Mouse (Mus musculus): ENCODE results near the gene Scrn1. TPM values are rescaled to one million over a fixed set of nuclear protein-coding genes. Genes with fewer than 3 reads are reported as not detected.

The Scrn1 gene
- polyA plus RNA-seq, 1 experiment from 2014 or later = 8.3 TPM

DNA sequence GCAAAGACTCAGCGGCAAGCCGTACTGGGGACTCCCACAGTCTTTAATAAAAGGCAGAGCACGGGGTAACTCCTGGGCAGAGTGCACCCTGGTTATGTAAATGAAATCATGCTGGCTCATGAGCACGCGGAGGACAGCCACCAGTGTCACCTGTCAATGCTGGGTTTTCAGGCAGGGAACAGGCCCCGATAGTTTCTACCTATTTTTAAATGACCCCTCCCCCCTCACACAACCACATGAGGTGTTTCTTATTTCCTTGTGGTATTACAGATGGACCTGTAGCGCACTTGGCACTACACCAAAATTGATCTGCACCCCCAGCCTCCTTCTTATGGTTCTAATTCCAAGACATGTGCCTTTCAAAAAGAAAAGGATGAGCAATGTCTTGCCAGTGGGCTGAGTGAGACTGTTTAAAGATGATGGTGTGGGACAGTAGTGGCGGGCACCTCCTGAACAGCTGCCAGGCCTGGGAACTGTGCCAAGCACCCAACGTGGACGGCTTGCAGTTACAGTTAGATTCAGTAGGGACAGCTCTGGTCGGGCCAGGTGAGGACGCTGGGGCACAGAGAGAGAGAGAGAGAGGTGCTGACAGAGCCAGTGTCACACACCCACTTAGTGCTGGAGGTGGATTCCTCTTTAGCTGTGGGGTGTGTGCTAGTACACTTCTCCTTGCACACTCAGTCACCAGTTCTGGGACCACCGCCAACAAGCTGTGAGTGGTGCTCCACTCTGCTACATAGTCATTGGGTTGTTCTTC, 105.2 kb downstream of the Scrn1 start:
- H3K27me3 ChIP-seq (ENCODE audit: control insufficient read depth, insufficient read depth, low read length) = no peaks in the 10 kb centered on the region
- H3K36me3 ChIP-seq (ENCODE audit: control insufficient read depth, insufficient read depth, low read length) = no peaks in the 10 kb centered on the region
- no peak overlapping the region for H3K27ac ChIP-seq (ENCODE audit: low read length)
- no peaks in the 10 kb centered on the region for H3K4me1 ChIP-seq (ENCODE audit: control insufficient read depth, insufficient read depth, low read length)
- H3K9me3 ChIP-seq (replicated peaks; ENCODE audit: control insufficient read depth, low read length) = no peaks in the 10 kb centered on the region
- ATAC-seq (ENCODE audit: insufficient read depth, low FRiP score) = no peak; the same call in 1 of the 2 replicates
- no peak overlapping the region for H3K4me2 ChIP-seq (ENCODE audit: low read depth, low read length)
- H3K4me3 ChIP-seq (replicated peaks; ENCODE audit: low read length) = no peak overlapping the region
- no peak overlapping the region for H3K9ac ChIP-seq (ENCODE audit: low read length)
- 75% methylated on average over 13 of the region's 13 CpGs for WGBS

- no peak overlapping the region for H3K4me3 ChIP-seq (replicated peaks; ENCODE audit: low read length)
- no peaks in the 10 kb centered on the region for H3K9me3 ChIP-seq (replicated peaks; ENCODE audit: control insufficient read depth, low read length)
- H3K9ac ChIP-seq (ENCODE audit: low read length) = no peak overlapping the region
- H3K27ac ChIP-seq (ENCODE audit: low read length) = no peak overlapping the region
- no peaks in the 10 kb centered on the region for H3K27me3 ChIP-seq (ENCODE audit: control insufficient read depth, insufficient read depth, low read length)
- no peak overlapping the region for H3K4me2 ChIP-seq (ENCODE audit: low read depth, low read length)
- ATAC-seq (ENCODE audit: insufficient read depth, low FRiP score) = no peak
- H3K4me1 ChIP-seq (ENCODE audit: control insufficient read depth, insufficient read depth, low read length) = no peaks in the 10 kb centered on the region
- H3K36me3 ChIP-seq (ENCODE audit: control insufficient read depth, insufficient read depth, low read length) = no peaks in the 10 kb centered on the region
- WGBS = 80% methylated on average over 6 of the region's 6 CpGs
Measured at GRCm38 (mm10) chr6:54460172-54460914, 105.9 kb downstream of the Scrn1 start.

GRCm38 (mm10) chr6:54459661-54460060, 106.6 kb downstream of the Scrn1 start:
- H3K27me3 ChIP-seq (ENCODE audit: control insufficient read depth, insufficient read depth, low read length) = no peaks in the 10 kb centered on the region
- no peak overlapping the region for H3K27ac ChIP-seq (ENCODE audit: low read length)
- H3K9me3 ChIP-seq (replicated peaks; ENCODE audit: control insufficient read depth, low read length) = no peaks in the 10 kb centered on the region
- H3K4me1 ChIP-seq (ENCODE audit: control insufficient read depth, insufficient read depth, low read length) = no peaks in the 10 kb centered on the region
- H3K4me2 ChIP-seq (ENCODE audit: low read depth, low read length) = no peak overlapping the region
- H3K4me3 ChIP-seq (replicated peaks; ENCODE audit: low read length) = no peak overlapping the region
- H3K9ac ChIP-seq (ENCODE audit: low read length) = no peak overlapping the region
- 58% methylated on average over 7 of the region's 7 CpGs for WGBS
- H3K36me3 ChIP-seq (ENCODE audit: control insufficient read depth, insufficient read depth, low read length) = no peaks in the 10 kb centered on the region
- ATAC-seq (ENCODE audit: insufficient read depth, low FRiP score) = no peak

Other genes with a start within 250 kb of the Scrn1 start
- 8.7 and 8.8 TPM in 2 replicates for gene Prr15, start 240.7 kb downstream of the Scrn1 start, polyA plus RNA-seq (2015; fragmentation: Nextera tagmentation; extraction: Ambion mirVana)
- 0.85 and 1.0 TPM in 2 replicates for gene Wipf3, start 136.9 kb downstream of the Scrn1 start, polyA plus RNA-seq (2015; fragmentation: Nextera tagmentation; extraction: Ambion mirVana)
- gene Plekha8, start 28.6 kb upstream of the Scrn1 start, polyA plus RNA-seq (2015; fragmentation: Nextera tagmentation; extraction: Ambion mirVana) = 5.3 and 5.7 TPM in 2 replicates
- gene Fkbp14, start 30.8 kb upstream of the Scrn1 start, polyA plus RNA-seq (2015; fragmentation: Nextera tagmentation; extraction: Ambion mirVana) = 33.9 and 34.2 TPM in 2 replicates
- 9.5 and 10.1 TPM in 2 replicates for gene Mturn, start 115.1 kb upstream of the Scrn1 start, polyA plus RNA-seq (2015; fragmentation: Nextera tagmentation; extraction: Ambion mirVana)